Mouse (Mus musculus) forebrain, embryonic 11.5 days (tissue): ENCODE measurements at regions not wholly inside any gene's neighbourhood (a gene's known extent, or its start where the extent isn't known, plus 50 kb on each side); places are given as distances from the start of the nearest gene placed in this dataset.

Experiments used
- ATAC-seq: fragments of 200-750 bp; cut with Nextera tagmentation; replicated peaks from 2 replicates; pipeline ENCODE4 v1.8.0; 2017; ENCODE audit warnings: moderate TSS enrichment; ENCODE audit not compliant: low FRiP score
- DNase-seq: peaks from one replicate; pipeline ENCODE4 v3.0.0-alpha.2; 2017; ENCODE audit warnings: low spot score
- H3K27ac ChIP-seq: fragments of 300-500 bp; sonication (generic); 2 replicates; pipeline ENCODE4 v1.5.1; 2014; ENCODE audit warnings: low read depth, low read length
- H3K27me3 ChIP-seq: fragments of 300-500 bp; sonication (generic); 2 replicates; pipeline ENCODE4 v1.6.1; 2014; ENCODE audit warnings: mild to moderate bottlenecking, low read length, mixed read lengths; ENCODE audit not compliant: control insufficient read depth, insufficient read depth
- H3K36me3 ChIP-seq: fragments of 300-500 bp; sonication (generic); 2 replicates; pipeline ENCODE4 v1.6.1; 2014; ENCODE audit warnings: mild to moderate bottlenecking, low read length, moderate library complexity, mixed read lengths; ENCODE audit not compliant: control insufficient read depth, insufficient read depth
- H3K4me1 ChIP-seq: fragments of 300-500 bp; sonication (generic); replicated peaks from 2 replicates; pipeline ENCODE4 v1.6.1; 2014; ENCODE audit warnings: low read length, mixed read lengths; ENCODE audit not compliant: control insufficient read depth, insufficient read depth
- H3K4me2 ChIP-seq: fragments of 300-500 bp; sonication (generic); 2 replicates; pipeline ENCODE4 v1.6.1; 2014; ENCODE audit warnings: low read depth, mild to moderate bottlenecking, low read length, moderate library complexity, mixed read lengths; ENCODE audit not compliant: severe bottlenecking
- H3K4me3 ChIP-seq: fragments of 300-500 bp; sonication (generic); 2 replicates; pipeline ENCODE4 v1.5.1; 2014; ENCODE audit warnings: low read depth, low read length
- H3K9ac ChIP-seq: fragments of 300-500 bp; sonication (generic); 2 replicates; pipeline ENCODE4 v1.6.1; 2014; ENCODE audit warnings: low read length
- H3K9me3 ChIP-seq: fragments of 300-500 bp; sonication (generic); 2 replicates; pipeline ENCODE4 v1.6.1; 2016; ENCODE audit warnings: low read length, mixed read lengths; ENCODE audit not compliant: control insufficient read depth
- WGBS: fragments of 180-500 bp; shearing (Covaris S2); extraction: QIAGEN DNeasy Blood & Tissue Kit; methylation state at CpG from one replicate; pipeline ENCODE4 v1.1.7; 2014; 5-methylcytosine and 5-hydroxymethylcytosine counted together

DNA sequence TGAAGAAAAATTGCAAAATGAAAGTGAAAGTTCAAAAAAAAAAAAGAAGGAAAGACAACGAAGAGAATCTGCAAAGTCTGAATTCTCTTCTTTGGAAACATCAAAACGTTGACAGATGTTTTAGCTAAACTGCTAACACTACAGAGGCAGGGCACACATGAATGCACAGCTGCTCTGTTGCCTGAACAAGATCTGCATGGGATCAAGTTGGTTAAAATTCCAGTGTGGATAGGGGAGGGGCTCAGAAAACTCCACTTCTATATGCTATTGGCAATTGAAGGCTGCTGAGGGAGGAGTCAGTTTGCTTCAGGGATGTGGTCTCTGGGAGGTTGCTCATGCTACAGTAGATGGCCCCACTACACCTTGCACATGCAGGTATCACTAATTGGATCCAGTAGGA is 97.2 kb downstream of the Kcne4 start:
- Histone ChIP-seq H3K9me3 (no peaks in the 10 kb centered on the region), H3K9ac (no peak overlapping the region), H3K27ac (no peak overlapping the region), H3K27me3 (no peaks in the 10 kb centered on the region), H3K4me1 (no peaks in the 10 kb centered on the region), H3K4me2 (no peak overlapping the region), H3K36me3 (no peaks in the 10 kb centered on the region), H3K4me3 (no peak overlapping the region)
- no peak for ATAC-seq
- no peak for DNase-seq
- 70% methylated on average over 2 of the region's 2 CpGs for WGBS

DNA sequence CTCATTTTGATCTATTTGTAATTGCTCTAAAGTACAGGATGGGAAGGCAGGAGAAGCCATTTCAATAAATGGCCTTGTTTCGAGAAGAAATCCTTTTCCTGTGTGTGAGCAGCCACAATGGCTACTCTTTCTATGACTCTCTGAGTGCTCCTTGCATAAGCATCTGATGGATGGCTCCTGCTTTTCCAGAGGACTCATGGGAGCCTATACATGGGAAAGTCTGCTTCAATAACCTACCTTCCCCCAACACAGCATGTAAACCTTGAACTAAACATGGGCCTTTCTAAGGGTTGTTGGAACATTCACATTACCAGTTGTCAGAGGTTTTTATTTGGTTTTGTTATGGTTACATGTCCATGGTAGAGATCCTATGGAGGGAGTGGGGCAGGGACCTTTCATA is 103.3 kb downstream of the Kcne4 start:
- no peak for DNase-seq
- Histone ChIP-seq H3K4me2 (no peak overlapping the region), H3K36me3 (no peaks in the 10 kb centered on the region), H3K9me3 (no peaks in the 10 kb centered on the region), H3K4me3 (no peak overlapping the region), H3K9ac (no peak overlapping the region), H3K4me1 (no peaks in the 10 kb centered on the region; the same call in 1 of the 2 replicates), H3K27me3 (no peaks in the 10 kb centered on the region), H3K27ac (no peak overlapping the region)
- ATAC-seq, result peak; percentile 71
- 17% methylated on average over 1 of the region's 1 CpGs for WGBS

GRCm38 (mm10) chr1:78929975-78930374 is 113.4 kb downstream of the Kcne4 start:
- Histone ChIP-seq H3K27me3 (no peaks in the 10 kb centered on the region), H3K4me1 (no peaks in the 10 kb centered on the region), H3K36me3 (no peaks in the 10 kb centered on the region), H3K27ac (no peak overlapping the region), H3K4me3 (no peak overlapping the region), H3K4me2 (no peak overlapping the region), H3K9me3 (no peaks in the 10 kb centered on the region), H3K9ac (no peak overlapping the region)
- no peak for DNase-seq
- ATAC-seq, result no peak
- 98% methylated on average over 1 of the region's 1 CpGs for WGBS

- Histone ChIP-seq H3K9me3 (no peaks in the 10 kb centered on the region), H3K36me3 (no peaks in the 10 kb centered on the region), H3K27ac (no peak overlapping the region), H3K4me3 (no peak overlapping the region), H3K4me1 (no peaks in the 10 kb centered on the region), H3K9ac (no peak overlapping the region), H3K4me2 (no peak overlapping the region), H3K27me3 (no peaks in the 10 kb centered on the region)
- no peak for ATAC-seq
- no peak for DNase-seq
Measured at GRCm38 (mm10) chr1:78939871-78940270, 123.3 kb downstream of the Kcne4 start.

DNA sequence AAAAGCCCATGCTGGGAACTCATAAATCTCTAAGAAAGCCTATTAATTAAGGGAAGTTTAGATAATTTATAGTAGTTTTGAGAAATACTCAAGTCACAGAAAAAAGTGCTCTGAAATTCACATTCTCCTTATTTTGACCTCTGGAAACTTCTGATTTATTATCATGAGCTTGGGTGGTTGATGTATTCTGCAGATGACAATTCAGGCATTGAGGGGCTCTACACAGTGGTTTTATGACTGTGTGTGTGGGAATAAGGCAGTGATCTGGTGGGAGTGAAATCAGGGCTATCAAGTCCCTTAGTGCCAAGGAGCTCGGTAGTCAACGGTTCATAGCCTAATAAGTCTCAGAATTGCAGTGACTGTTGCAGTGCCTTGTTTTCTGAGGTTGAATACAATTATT is 129.0 kb downstream of the Kcne4 start:
- H3K4me2 ChIP-seq, result no peak overlapping the region
- DNase-seq (no peak), ATAC-seq (no peak)
- H3K27me3 ChIP-seq, result no peaks in the 10 kb centered on the region
- H3K36me3 ChIP-seq, result no peaks in the 10 kb centered on the region
- no peaks in the 10 kb centered on the region for H3K9me3 ChIP-seq
- H3K4me1 ChIP-seq, result no peaks in the 10 kb centered on the region
- no peak overlapping the region for H3K27ac ChIP-seq
- 88% methylated on average over 2 of the region's 2 CpGs for WGBS
- no peak overlapping the region for H3K4me3 ChIP-seq
- no peak overlapping the region for H3K9ac ChIP-seq

- no peak for ATAC-seq
- H3K36me3 ChIP-seq, result no peaks in the 10 kb centered on the region
- no peaks in the 10 kb centered on the region for H3K27me3 ChIP-seq
- no peak for DNase-seq
- no peak overlapping the region for H3K4me2 ChIP-seq
- H3K4me3 ChIP-seq, result no peak overlapping the region
- no peak overlapping the region for H3K9ac ChIP-seq
- WGBS, result 81% methylated on average over 4 of the region's 4 CpGs
- no peaks in the 10 kb centered on the region for H3K9me3 ChIP-seq
- H3K4me1 ChIP-seq, result no peaks in the 10 kb centered on the region
- H3K27ac ChIP-seq, result no peak overlapping the region
Measured at GRCm38 (mm10) chr1:78980051-78980450, 163.5 kb downstream of the Kcne4 start.
